Comparison of ENCODE assay signal across 8 mouse cellular contexts in the genomic region with DNA sequence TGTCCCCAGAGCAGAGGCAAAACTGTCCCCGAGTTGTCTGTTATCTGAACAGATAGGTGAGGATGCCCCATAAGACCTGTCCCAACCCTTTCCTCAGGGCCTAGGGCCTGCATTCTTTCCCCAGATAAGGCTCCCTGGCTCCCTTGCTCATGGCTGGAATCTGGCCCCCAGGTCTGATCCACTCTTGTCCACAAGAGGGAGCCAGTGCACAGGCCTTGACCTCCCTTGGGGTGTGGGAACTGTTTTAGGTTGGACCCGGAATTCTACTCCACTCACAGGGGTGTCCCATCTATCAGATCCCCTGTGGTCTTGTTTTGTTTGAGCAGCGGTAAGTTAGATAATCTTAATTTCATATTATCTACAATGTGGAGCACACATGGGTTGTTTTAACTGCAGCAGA. TPM values are rescaled to one million over a fixed set of nuclear protein-coding genes. Genes with fewer than 3 reads are reported as not detected.
DNase-seq lines count a peak whose midpoint lies in the region; ATAC-seq and TF ChIP-seq lines count a peak whose summit lies in the region.

No protein-coding gene starts in this region.

- no peak overlapping the region for H3K9ac ChIP-seq in forebrain, embryonic 11.5 days (ENCODE audit: low read length)
- no peak overlapping the region for H3K9ac ChIP-seq in lung, postnatal 0 days (replicated peaks; ENCODE audit: low read depth)

- peak; percentile 33 for DNase-seq in MEL-GATA-1-ER (ENCODE audit: extremely low read depth, low read depth)
- peak; percentile 25 for DNase-seq in c-Kit-positive CD71-positive TER-119-negative erythroid progenitor cells, embryonic 14.5 days (ENCODE audit: low read depth)
- DNase-seq in forebrain, embryonic 11.5 days (ENCODE audit: low spot score) = peak; percentile 90
- DNase-seq in heart, postnatal 36 days = peak; percentile 81
- DNase-seq in layer of hippocampus, adult 8-10 months (ENCODE audit: low spot score in 2 of 2) = peak; percentile 32 to 75
- peak; percentile 75 for DNase-seq in lung, postnatal 0 days (ENCODE audit: low spot score)
- peak; percentile 69 for DNase-seq in ovary, postnatal 36 days (ENCODE audit: low spot score)
- peak; percentile 55 for DNase-seq in thymus, postnatal 25 days

- intact Hi-C loops in heart, postnatal 36 days (cut with DNase I) = loop anchor here (5.0 to 10.0 kb wide), 3 partner anchors 83 to 320 kb away; no protein-coding TSS in a partner anchor

- no peak for TF ChIP-seq EP300 in lung, postnatal 0 days (IDR thresholded peaks at IDR 0.05)

- H3K27ac ChIP-seq in forebrain, embryonic 11.5 days (ENCODE audit: low read depth, low read length) = no peak overlapping the region
- no peak overlapping the region for H3K27ac ChIP-seq in lung, postnatal 0 days (ENCODE audit: low read length)

- TF ChIP-seq CTCF in lung, postnatal 0 days (IDR thresholded peaks at IDR 0.05) = peak; percentile 95

- H3K9me3 ChIP-seq in forebrain, embryonic 11.5 days (ENCODE audit: control insufficient read depth, low read length) = no peaks in the 10 kb centered on the region
- no peaks in the 10 kb centered on the region for H3K9me3 ChIP-seq in lung, postnatal 0 days (ENCODE audit: low read length)

- H3K27me3 ChIP-seq in forebrain, embryonic 11.5 days (ENCODE audit: control insufficient read depth, insufficient read depth, low read length) = peaks cover 3% of the 10 kb centered on the region; the same call in 1 of the 2 replicates
- H3K27me3 ChIP-seq in lung, postnatal 0 days (replicated peaks; ENCODE audit: insufficient read depth, low read length) = no peaks in the 10 kb centered on the region

- 13% methylated on average over 3 of the region's 3 CpGs for WGBS in forebrain, embryonic 11.5 days
- 19% methylated on average over 3 of the region's 3 CpGs for whole genome bisulfite sequencing in lung, postnatal 0 days

- no peak overlapping the region for H3K4me3 ChIP-seq in forebrain, embryonic 11.5 days (ENCODE audit: low read depth, low read length)
- H3K4me3 ChIP-seq in lung, postnatal 0 days (ENCODE audit: low read depth, low read length) = no peak overlapping the region

- ATAC-seq in forebrain, embryonic 11.5 days (replicated peaks; ENCODE audit: low FRiP score) = 0 out of 2 replicates have a peak, but pooled peaks have one; percentile 63
- ATAC-seq in lung, postnatal 0 days = peak; percentile 55

- H3K4me2 ChIP-seq in forebrain, embryonic 11.5 days (ENCODE audit: low read depth, low read length, severe bottlenecking) = no peak overlapping the region
- no peak overlapping the region for H3K4me2 ChIP-seq in lung, postnatal 0 days (replicated peaks; ENCODE audit: low read depth, low read length)

- H3K36me3 ChIP-seq in forebrain, embryonic 11.5 days (ENCODE audit: control insufficient read depth, insufficient read depth, low read length) = no peaks in the 10 kb centered on the region
- no peaks in the 10 kb centered on the region for H3K36me3 ChIP-seq in lung, postnatal 0 days (ENCODE audit: insufficient read depth, low read length)

- H3K4me1 ChIP-seq in forebrain, embryonic 11.5 days (replicated peaks; ENCODE audit: control insufficient read depth, insufficient read depth, low read length) = peaks cover 11% of the 10 kb centered on the region; the same call in 1 of the 2 replicates
- H3K4me1 ChIP-seq in lung, postnatal 0 days (ENCODE audit: insufficient read depth, low read depth, low read length) = peaks cover 3% of the 10 kb centered on the region; the same call in 1 of the 2 replicates

RNA-seq across cellular contexts. Expression of gene Arhgap8, which starts 35.1 kb away (rescaled TPM):
- polyA plus RNA-seq in forebrain, embryonic 11.5 days (2014; fragmentation: Nextera tagmentation; extraction: Ambion mirVana) = 1.1 and 1.7 TPM in 2 replicates
- total RNA-seq in heart, postnatal 36 days (2021) = under 1 TPM; 0.60 to 0.92 TPM
- total RNA-seq in layer of hippocampus, adult 8-10 months (2022) = under 1 TPM in 3 of 4 experiments, not detected in 1; 0.18 to 0.76 (median 0.39) TPM
- polyA plus RNA-seq in lung, postnatal 0 days (2015; fragmentation: Nextera tagmentation; extraction: Ambion mirVana) = 15.9 and 19.4 TPM in 2 replicates

Comparison
In these comparisons a context has a peak if more than half of its experiments do, and no peak if none do; other contexts are left out.
1. DNase-seq: peak in every context shown above with its lines; median percentile 90 in forebrain, embryonic 11.5 days; 81 in heart, postnatal 36 days; 75 in lung, postnatal 0 days; 69 in ovary, postnatal 36 days; 55 in thymus, postnatal 25 days; 54 in layer of hippocampus, adult 8-10 months; 33 in MEL-GATA-1-ER; 25 in c-Kit-positive CD71-positive TER-119-negative erythroid progenitor cells, embryonic 14.5 days.